Mouse (Mus musculus) granulocyte monocyte progenitor cell, adult 5-6 weeks (primary cell): ENCODE results near the gene Spag17. TPM values are rescaled to one million over a fixed set of nuclear protein-coding genes. Genes with fewer than 3 reads are reported as not detected.

Source experiments
- ATAC-seq: replicated peaks from 2 replicates; pipeline ENCODE4 v1.8.0; 2016; ENCODE audit warnings: mild to moderate bottlenecking, moderate TSS enrichment, inconsistent platforms; ENCODE audit not compliant: poor library complexity, severe bottlenecking
- total RNA-seq, 2 experiments: library from RNA; stranded (forward) in 1 of 2; stranded (reverse) in 1 of 2; fragments of 200-712, 200-1000 nt in 1 of 2; fragments of >200 nt in 1 of 2; fragmentation: Nextera tagmentation in 1 of 2; gene quantifications; 2 replicates each; pipeline ENCODE4 v1.2.3; 2014 to 2017

Spag17 gene
- total RNA-seq, 2 experiments from 2014 or later = not detected

- ATAC-seq = no peak
Measured at GRCm38 (mm10) chr3:100161665-100162314, 276.6 kb downstream of the Spag17 start.

- ATAC-seq = peak; percentile 91
Measured at GRCm38 (mm10) chr3:100162315-100163105, 277.3 kb downstream of the Spag17 start, which contains the start of the genes Gdap2 and Wdr3. Gdap2 (plus strand) TSS chr3:100162381. Wdr3 (minus strand) TSS chr3:100162407.

DNA sequence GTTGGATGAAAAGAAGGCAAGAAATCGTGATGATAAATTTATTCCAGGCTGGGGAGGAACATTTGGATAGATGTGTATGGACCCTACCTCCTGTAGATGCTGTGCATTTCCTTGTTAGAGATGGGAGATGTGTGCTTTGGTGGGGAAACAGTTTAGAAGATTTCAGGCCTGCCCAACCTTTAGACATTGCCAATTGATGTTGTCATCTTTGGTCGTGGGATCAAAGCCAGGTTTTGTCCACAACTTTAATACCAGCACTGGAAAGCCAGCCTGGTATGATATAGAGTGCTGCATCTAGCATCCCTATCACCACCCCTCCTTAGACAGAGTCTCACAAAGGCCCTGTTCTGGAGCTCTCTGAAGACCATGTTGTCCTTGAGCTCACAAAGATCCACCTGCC is 278.4 kb downstream of the Spag17 start:
- no peak for ATAC-seq

- ATAC-seq = no peak
Measured at GRCm38 (mm10) chr3:100164991-100165390, 279.8 kb downstream of the Spag17 start.

DNA sequence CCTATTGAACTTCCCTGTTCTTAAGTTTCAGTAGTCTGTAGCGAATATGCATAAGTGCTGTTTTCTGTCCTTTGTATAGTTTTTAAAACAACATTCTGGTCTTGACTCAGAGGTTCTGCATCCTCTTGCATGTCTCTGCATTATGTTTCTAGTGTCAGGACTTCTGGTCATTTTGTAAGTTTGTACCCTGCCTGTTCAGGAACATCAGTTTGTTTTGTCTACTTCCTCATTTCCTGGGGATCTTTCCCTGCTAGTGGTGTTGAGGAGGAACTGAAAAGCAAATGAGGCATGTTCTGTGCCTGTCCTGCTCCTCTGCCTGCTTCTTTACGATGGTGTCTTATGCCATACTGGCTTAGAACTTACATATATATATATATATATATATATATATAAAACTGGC is 290.8 kb downstream of the Spag17 start:
- peak; percentile 91 for ATAC-seq

GRCm38 (mm10) chr3:100180471-100180870 is 295.3 kb downstream of the Spag17 start:
- ATAC-seq = no peak

DNA sequence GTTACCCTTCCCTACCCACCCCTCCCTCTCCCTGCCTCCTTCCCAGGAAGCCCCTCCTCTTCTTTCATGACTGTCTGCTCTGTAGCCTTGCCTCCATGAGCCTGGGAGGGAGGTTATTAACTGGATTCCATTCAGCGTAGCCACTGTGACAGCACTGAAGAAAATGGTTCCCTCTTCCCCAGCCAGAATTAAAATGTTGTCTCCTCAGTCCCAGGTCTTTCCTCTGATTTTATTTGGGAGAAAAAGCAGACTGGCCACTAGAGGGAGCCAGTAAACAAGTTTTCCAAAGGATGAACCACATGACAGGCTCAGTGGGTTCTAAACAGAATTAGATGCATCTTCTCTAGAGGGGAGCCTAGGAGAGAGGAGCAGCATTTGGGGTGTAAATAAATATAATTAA is 304.2 kb downstream of the Spag17 start:
- peak; percentile 67 for ATAC-seq

DNA sequence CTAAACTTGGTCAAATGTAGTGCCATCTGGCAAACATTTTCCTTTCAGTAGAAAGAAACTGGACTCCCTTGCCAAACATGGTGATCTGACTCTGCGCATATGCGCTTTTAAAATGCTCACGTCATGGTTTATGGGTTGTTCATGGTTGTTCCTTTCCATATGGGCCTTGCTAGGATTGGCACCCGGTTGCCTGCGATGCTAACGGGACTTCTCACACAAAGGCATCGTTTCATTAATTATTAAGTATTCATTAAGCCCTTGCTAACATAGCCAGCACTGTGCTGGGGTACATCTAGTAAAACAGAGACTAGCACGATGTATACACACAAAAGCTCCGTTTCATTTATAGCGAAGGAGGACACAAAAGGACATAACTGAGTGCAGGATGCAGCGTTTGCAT is 304.7 kb downstream of the Spag17 start:
- ATAC-seq = no peak
